Mouse (Mus musculus) retina, postnatal 7 days (tissue): Measurements from ENCODE around the gene Snrnp70.

Source experiments
- DNase-seq: peaks from one replicate; pipeline ENCODE4 v3.0.0-alpha.2; 2012; ENCODE audit warnings: low read depth, low spot score

Gene Snrnp70

DNA sequence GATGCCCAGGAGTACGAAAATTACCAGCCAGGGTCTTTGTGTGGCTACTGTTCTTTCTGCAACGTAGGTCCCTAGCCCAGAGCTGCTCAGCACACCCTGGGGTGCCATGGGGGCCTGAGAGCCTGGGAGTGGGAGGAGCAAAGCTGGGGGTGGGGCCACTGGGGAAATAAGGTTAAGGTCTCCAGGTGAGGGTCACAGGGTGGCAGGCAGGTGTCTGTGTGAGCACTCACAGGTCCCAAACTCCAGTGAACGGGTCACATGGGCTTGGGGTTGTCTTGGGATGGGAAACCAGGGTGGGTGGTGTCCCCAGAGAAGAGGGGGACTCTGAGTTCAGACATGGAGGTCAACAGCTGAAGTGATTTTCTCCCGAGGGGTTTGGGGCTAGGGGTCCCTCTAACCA lies 58.1 kb downstream of the Snrnp70 start:
- DNase-seq: no peak

DNA sequence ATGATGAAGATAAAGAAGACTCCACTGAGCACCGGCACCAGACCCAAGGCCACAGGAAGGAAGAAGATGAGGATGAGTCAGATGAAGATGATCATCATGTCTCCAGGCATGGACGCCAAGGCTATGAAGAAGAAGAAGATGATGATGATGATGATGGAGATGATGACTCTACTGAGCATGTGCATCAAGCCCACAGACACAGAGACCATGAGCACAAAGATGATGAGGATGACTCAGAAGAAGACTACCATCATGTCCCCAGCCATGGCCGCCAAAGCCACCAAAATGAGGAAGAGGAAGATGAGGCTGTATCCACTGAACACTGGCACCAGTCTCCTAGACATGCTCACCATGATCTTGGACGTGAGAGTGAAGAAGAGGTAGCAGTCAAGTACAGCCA lies 59.2 kb downstream of the Snrnp70 start:
- DNase-seq: no peak

DNA sequence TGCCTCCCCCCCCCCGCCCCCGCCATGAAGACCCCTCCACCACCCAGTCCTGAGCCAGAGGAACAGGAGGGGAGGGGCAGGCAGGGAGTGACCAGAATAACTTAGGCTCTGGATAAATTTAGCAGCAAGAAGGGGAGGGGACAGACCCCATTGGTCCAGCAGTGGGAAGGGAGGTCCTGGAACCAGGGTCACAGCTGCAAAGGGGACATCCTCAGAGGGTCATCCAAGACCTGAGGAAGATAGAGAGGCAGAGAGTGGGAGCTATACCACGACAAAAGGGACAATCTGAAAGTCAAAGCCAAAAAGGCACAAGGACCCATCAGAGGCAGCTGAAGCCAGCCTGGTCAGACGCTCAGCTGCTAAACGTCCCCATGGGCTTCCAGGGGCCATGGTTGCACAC lies 60.5 kb downstream of the Snrnp70 start, which contains the start of gene Hrc:
Gene Hrc (plus strand): TSS at position 235 of the 400 bp plus-strand sequence.
- DNase-seq: no peak

DNA sequence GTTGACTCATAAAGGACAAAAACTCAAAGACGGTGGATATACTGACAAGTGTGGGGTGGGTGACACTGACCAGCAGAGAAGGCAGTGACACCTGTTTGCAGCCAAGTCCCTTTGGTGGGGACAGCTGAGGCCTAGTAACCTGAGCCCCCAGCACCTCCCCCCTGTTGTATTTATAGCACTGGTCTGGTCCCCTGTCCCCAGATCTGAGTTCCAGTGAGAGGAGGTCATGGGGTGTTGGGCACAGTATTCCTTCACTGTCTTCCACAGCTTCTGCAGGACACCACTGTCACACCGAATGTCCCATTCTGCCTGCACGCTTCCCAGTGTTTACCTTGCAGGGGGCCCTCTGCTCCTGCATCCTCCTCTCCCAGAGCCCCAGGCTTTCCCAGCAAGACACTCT lies 60.9 kb downstream of the Snrnp70 start:
- DNase-seq: no peak

DNA sequence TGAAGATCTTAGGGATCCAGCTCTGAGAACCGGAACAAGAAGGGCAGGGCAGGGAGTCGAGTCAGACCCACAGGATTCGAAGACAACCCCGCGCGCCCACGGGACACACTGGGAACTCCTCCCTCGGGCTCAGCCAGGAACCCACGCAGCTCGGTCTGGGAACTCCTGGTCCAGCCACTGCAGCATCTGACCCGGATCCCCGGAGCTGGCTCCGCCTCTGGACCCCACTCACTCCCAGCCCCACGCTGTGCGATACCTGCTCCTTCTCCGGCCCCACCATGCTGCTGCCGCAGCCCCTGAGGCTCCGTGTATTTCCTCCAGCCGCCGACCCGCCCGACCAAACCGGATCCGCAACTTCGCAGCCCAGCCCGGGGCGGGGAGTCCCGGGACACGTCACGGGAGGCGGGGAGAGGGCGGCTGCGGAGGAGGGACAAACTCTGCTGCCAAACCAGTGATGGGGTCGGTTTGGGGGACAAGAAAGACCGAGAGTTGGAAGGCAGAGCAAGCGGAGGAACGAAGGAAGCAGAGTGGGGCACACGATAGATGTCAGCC lies 62.0 kb downstream of the Snrnp70 start, which contains the start of gene Trpm4:
Gene Trpm4 (minus strand): TSS at position 350 of the 552 bp plus-strand sequence.
- no peak for DNase-seq

DNA sequence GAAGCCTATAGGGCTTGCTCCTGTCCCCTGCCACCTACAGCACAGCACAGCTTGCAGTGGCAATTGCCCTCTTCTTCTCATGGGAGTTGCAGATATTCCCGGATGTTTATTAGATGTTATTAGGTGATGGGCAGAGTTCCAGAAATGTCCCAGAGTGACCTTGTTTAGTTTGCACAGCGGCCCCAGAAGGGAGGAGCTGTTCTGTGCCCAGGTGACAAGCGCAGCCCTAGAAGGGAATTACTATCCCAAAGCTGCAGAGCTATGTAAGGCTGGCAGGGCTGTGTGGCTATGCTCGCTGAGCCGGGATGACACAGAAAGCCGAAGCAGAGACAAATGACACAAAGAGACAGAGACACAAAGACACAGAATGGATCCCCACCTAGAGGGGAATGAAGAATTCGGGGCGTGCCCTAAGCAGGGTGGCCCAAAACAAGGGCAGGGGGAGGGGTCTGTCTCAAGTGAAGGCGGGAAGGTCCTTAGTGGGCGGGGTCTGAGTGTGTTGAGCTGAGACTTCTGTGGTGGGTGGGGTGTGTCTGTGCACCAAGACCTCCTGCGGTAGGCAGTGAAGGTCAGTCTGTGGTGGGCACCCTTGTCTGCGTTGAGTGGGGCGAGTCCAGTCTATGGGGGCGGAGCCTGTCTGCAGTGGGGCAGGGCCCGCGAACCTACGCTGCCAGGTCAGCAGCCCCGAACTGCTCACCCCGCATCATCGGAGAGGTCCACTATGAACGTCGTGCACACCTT lies 62.7 kb downstream of the Snrnp70 start:
- DNase-seq: no peak

DNA sequence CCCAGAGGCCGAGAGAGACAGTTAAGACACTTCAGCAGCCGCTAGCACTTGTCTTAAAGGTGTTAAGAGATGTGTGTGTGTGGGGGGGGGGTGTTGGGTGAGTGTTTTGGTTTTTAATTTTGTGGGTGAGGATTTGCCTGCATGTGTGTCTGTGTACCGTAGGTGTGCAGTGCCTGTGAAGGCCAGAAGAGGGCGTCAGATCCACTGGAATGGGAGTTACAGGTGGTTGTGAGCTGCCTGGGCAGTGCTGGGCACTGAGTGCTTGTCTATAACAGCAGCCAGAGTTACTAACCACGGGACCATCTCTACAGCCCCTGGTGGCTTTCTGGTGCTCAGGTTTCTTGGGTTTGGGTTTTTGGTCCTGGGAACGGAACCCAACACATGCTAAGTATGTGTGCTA lies 64.0 kb downstream of the Snrnp70 start:
- DNase-seq: no peak

DNA sequence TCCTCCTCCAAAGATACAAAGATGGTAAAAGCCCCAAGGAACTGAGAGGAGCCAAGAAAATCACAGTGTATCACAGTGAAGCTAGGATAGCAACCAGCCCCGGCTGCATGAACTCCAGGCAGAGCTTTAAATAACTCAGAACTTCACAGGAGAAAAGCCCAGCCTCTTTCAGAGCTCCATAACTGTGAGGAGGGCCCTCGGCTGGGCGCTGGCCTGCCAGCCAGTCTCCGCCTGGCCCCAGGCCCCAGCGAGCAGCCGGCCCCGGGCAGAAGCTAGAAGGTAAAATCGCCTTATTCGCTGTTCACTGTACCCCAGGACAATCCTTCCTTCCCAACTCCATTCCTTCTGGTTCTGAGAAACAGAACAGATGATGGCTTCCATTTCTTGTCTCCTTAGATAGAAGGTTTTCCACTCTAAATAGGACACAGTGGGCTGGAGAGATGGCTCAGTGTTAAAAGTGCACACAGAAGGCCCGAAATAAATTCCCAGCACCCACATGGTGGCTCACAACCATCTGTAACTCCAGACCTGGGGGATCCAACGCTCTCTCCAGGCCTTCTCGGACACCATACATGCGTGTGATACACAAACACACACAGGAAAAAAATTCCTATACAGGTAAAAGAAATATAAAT lies 66.6 kb downstream of the Snrnp70 start:
- DNase-seq: no peak
